Comparison of ENCODE assay signal across 8 mouse cellular contexts in genomic region chr19:41831718-41832391, GRCm38 (mm10). TPM values are rescaled to one million over a fixed set of nuclear protein-coding genes. Genes with fewer than 3 reads are reported as not detected.
DNase-seq lines count a peak whose midpoint lies in the region; ATAC-seq and TF ChIP-seq lines count a peak whose summit lies in the region.

No protein-coding gene starts in this region.

- TF ChIP-seq CTCF in liver, embryonic 14.5 days (IDR thresholded peaks at IDR 0.05; ENCODE audit: low read depth), result 0 out of 2 replicates have a peak, but pooled peaks have one; percentile 19

- peak overlapping the region; percentile 86 for H3K4me2 ChIP-seq in forebrain, embryonic 13.5 days
- H3K4me2 ChIP-seq in liver, embryonic 14.5 days (ENCODE audit: low read depth), result peak overlapping the region; percentile 99

- in situ Hi-C loops in ES-E14 (cut with MboI; ENCODE audit: low sequenced_read_pairs in 2 of 2, unreplicated experiment in 2 of 2), result no loop called here

- no peak for ATAC-seq in forebrain, embryonic 13.5 days
- ATAC-seq in liver, embryonic 14.5 days (ENCODE audit: insufficient read depth), result no peak

- no peak for TF ChIP-seq EP300 in liver, embryonic 14.5 days (IDR thresholded peaks at IDR 0.05; ENCODE audit: low read depth)

- peaks cover 36% of the 10 kb centered on the region for H3K4me1 ChIP-seq in heart, embryonic 10.5 days
- H3K4me1 ChIP-seq in ES-E14 (ENCODE audit: control insufficient read depth in 2 of 2, insufficient read depth in 2 of 2, low read length in 2 of 2, poor library complexity in 1 of 2), result peaks cover 0 to 9% of the 10 kb centered on the region in 2 experiments; a peak in 1 of 4 replicates
- peaks cover 53% of the 10 kb centered on the region for H3K4me1 ChIP-seq in forebrain, embryonic 13.5 days
- peaks cover 43 to 48% of the 10 kb centered on the region in 2 experiments for H3K4me1 ChIP-seq in liver, embryonic 14.5 days (replicated peaks; ENCODE audit: control insufficient read depth in 2 of 2, insufficient read depth in 2 of 2, low read length in 1 of 2)

- WGBS in heart, embryonic 10.5 days, result 7% methylated on average over 14 of the region's 14 CpGs
- WGBS in forebrain, embryonic 13.5 days, result 6% methylated on average over 14 of the region's 14 CpGs
- 14% methylated on average over 14 of the region's 14 CpGs for WGBS in liver, embryonic 14.5 days (ENCODE audit: insufficient replicate concordance)

- no peaks in the 10 kb centered on the region for H3K36me3 ChIP-seq in heart, embryonic 10.5 days
- H3K36me3 ChIP-seq in ES-E14 (ENCODE audit: control insufficient read depth, insufficient read depth, low read length, poor library complexity, severe bottlenecking), result no peaks in the 10 kb centered on the region
- H3K36me3 ChIP-seq in forebrain, embryonic 13.5 days (ENCODE audit: poor library complexity, severe bottlenecking), result no peaks in the 10 kb centered on the region
- H3K36me3 ChIP-seq in liver, embryonic 14.5 days (replicated peaks; ENCODE audit: control insufficient read depth, insufficient read depth, low read depth), result no peaks in the 10 kb centered on the region

- no peaks in the 10 kb centered on the region for H3K9me3 ChIP-seq in heart, embryonic 10.5 days
- no peaks in the 10 kb centered on the region for H3K9me3 ChIP-seq in ES-E14 (ENCODE audit: control insufficient read depth, insufficient read depth, low read depth, low read length)
- H3K9me3 ChIP-seq in forebrain, embryonic 13.5 days (replicated peaks), result no peaks in the 10 kb centered on the region
- no peaks in the 10 kb centered on the region for H3K9me3 ChIP-seq in liver, embryonic 14.5 days (ENCODE audit: control insufficient read depth, low read length)

- peak overlapping the region; percentile 59 for H3K27ac ChIP-seq in heart, embryonic 10.5 days
- H3K27ac ChIP-seq in ES-E14 (ENCODE audit: insufficient read depth, low read depth, low read length, poor library complexity, severe bottlenecking), result no peak overlapping the region
- H3K27ac ChIP-seq in forebrain, embryonic 13.5 days, result peak overlapping the region; percentile 68
- H3K27ac ChIP-seq in liver, embryonic 14.5 days, result peak overlapping the region; percentile 51

- H3K4me3 ChIP-seq in heart, embryonic 10.5 days, result peak overlapping the region; percentile 83
- H3K4me3 ChIP-seq in ES-E14 (ENCODE audit: insufficient read depth in 1 of 2, low read depth in 1 of 2, low read length in 2 of 2, poor library complexity in 1 of 2, severe bottlenecking in 1 of 2), result peak overlapping the region; percentile 49 to 77
- peak overlapping the region; percentile 83 for H3K4me3 ChIP-seq in forebrain, embryonic 13.5 days
- H3K4me3 ChIP-seq in liver, embryonic 14.5 days (ENCODE audit: insufficient read depth in 1 of 2, low read depth in 2 of 2, low read length in 2 of 2), result peak overlapping the region; percentile 81 to 94

- no peak for DNase-seq in heart, embryonic 10.5 days (ENCODE audit: low spot score)
- no peak for DNase-seq in heart, postnatal 10 days
- DNase-seq in ES-E14 (ENCODE audit: low read depth, low spot score), result no peak
- DNase-seq in liver, embryonic 14.5 days (ENCODE audit: low read depth in 3 of 3, low spot score in 3 of 3), result no peak
- no peak for DNase-seq in frontal cortex, postnatal 25 days (ENCODE audit: low spot score in 2 of 2)
- no peak for DNase-seq in cerebellum, adult 11 months
- no peak for DNase-seq in lung, postnatal 4 days

- H3K27me3 ChIP-seq in heart, embryonic 10.5 days (ENCODE audit: insufficient read depth, poor library complexity, severe bottlenecking), result peaks cover 20% of the 10 kb centered on the region
- H3K27me3 ChIP-seq in forebrain, embryonic 13.5 days, result 0 out of 2 replicates have a peak, but pooled peaks cover 5% of the 10 kb centered on the region
- no peaks in the 10 kb centered on the region for H3K27me3 ChIP-seq in liver, embryonic 14.5 days (ENCODE audit: control insufficient read depth, insufficient read depth, low read length)

- intact Hi-C loops in heart, postnatal 10 days (cut with DNase I), result loop anchor here (2.0 kb wide), 1 partner anchor 15 kb away; no protein-coding TSS in a partner anchor

- no peak overlapping the region for H3K9ac ChIP-seq in ES-E14 (ENCODE audit: insufficient read depth, low read depth, low read length, poor library complexity, severe bottlenecking)
- peak overlapping the region; percentile 89 for H3K9ac ChIP-seq in forebrain, embryonic 13.5 days
- H3K9ac ChIP-seq in liver, embryonic 14.5 days (replicated peaks), result peak overlapping the region; percentile 88

TF ChIP-seq in ES-E14, 5 proteins besides CTCF, POLR2A, EP300 and RAD21:
- no peak for TF ChIP-seq ZNF384 (IDR thresholded peaks at IDR 0.05; ENCODE audit: low read depth, low read length)
- no peak for TF ChIP-seq ZC3H11A (IDR thresholded peaks at IDR 0.05; ENCODE audit: borderline replicate concordance, low read depth, low read length)
- TF ChIP-seq MAFK (IDR thresholded peaks at IDR 0.05; ENCODE audit: insufficient read depth, low read depth, low read length), result 0 out of 2 replicates have a peak, but pooled peaks have one; percentile 26

RNA-seq across cellular contexts. Expression of gene Frat1, which starts 2.1 kb away (rescaled TPM):
- polyA plus RNA-seq in heart, embryonic 10.5 days (2016; fragmentation: Nextera tagmentation; extraction: Ambion mirVana), result 3.2 and 6.6 TPM in 2 replicates
- 1 to 10 TPM; 2.2 to 3.8 TPM for total RNA-seq in heart, postnatal 10 days (2021)
- total RNA-seq in ES-E14 (2012; rRNA removed), result 2.5 and 3.5 TPM in 2 replicates
- 25.7 and 27.3 TPM in 2 replicates for polyA plus RNA-seq in forebrain, embryonic 13.5 days (2015; fragmentation: Nextera tagmentation; extraction: Ambion mirVana)
- polyA plus RNA-seq in liver, embryonic 14.5 days (2012; rRNA removed), result 3.0 and 3.4 TPM in 2 replicates
- 9.9 and 10.2 TPM in 2 replicates for polyA plus RNA-seq in liver, embryonic 14.5 days (2014; fragmentation: Nextera tagmentation; extraction: Ambion mirVana)

RNA-seq across cellular contexts. Expression of gene Frat2, which starts 16.1 kb away (rescaled TPM):
- 1.6 and 4.0 TPM in 2 replicates for polyA plus RNA-seq in heart, embryonic 10.5 days (2016; fragmentation: Nextera tagmentation; extraction: Ambion mirVana)
- 1 to 10 TPM; 4.7 to 6.9 TPM for total RNA-seq in heart, postnatal 10 days (2021)
- 4.5 and 7.0 TPM in 2 replicates for total RNA-seq in ES-E14 (2012; rRNA removed)
- polyA plus RNA-seq in forebrain, embryonic 13.5 days (2015; fragmentation: Nextera tagmentation; extraction: Ambion mirVana), result 10.4 and 12.4 TPM in 2 replicates
- 5.2 and 5.4 TPM in 2 replicates for polyA plus RNA-seq in liver, embryonic 14.5 days (2012; rRNA removed)
- polyA plus RNA-seq in liver, embryonic 14.5 days (2014; fragmentation: Nextera tagmentation; extraction: Ambion mirVana), result 2.9 and 3.4 TPM in 2 replicates

RNA-seq across cellular contexts. Expression of gene Arhgap19, which starts 30.0 kb away (rescaled TPM):
- polyA plus RNA-seq in heart, embryonic 10.5 days (2016; fragmentation: Nextera tagmentation; extraction: Ambion mirVana), result 23.6 and 29.5 TPM in 2 replicates
- total RNA-seq in heart, postnatal 10 days (2021), result 1 to 10 TPM; 4.6 to 4.9 TPM
- 31.7 and 32.5 TPM in 2 replicates for total RNA-seq in ES-E14 (2012; rRNA removed)
- 20.4 and 21.5 TPM in 2 replicates for polyA plus RNA-seq in forebrain, embryonic 13.5 days (2015; fragmentation: Nextera tagmentation; extraction: Ambion mirVana)
- 16.8 and 21.8 TPM in 2 replicates for polyA plus RNA-seq in liver, embryonic 14.5 days (2012; rRNA removed)
- polyA plus RNA-seq in liver, embryonic 14.5 days (2014; fragmentation: Nextera tagmentation; extraction: Ambion mirVana), result 29.5 and 30.0 TPM in 2 replicates
